22 mouse cellular contexts compared by ENCODE assay signal in the genomic region with DNA sequence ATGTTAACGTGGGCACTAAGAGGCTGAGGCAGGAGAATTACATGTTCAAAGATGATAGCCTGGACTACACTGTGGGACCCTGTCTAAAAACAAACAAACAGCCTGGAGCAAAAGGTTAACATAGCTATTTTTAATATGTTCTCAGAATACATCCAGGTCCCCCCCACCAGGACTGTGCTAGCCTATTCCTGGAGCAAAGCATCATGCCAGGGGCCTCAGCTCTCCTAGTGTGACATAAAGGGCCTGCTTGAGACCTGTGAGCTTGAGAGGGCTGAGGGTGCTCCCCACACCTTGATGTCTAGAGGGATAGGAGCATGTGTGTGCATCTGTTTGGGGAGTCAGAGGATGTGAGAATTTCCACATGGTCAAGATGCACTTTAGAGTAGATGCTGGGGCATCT. TPM values are rescaled to one million over a fixed set of nuclear protein-coding genes. Genes with fewer than 3 reads are reported as not detected.
DNase-seq lines count a peak whose midpoint lies in the region; ATAC-seq and TF ChIP-seq lines count a peak whose summit lies in the region.
"Had no signal": no experiment of that assay in that cellular context is flagged by ENCODE, and none has a peak within 500 bp of the region (broad histone marks: within the 10 kb centered on the region; RNA-seq: fewer than 3 reads in every experiment).

No protein-coding gene starts in this region.

- intact Hi-C loops in gastrocnemius, adult 2 months (cut with DNase I), result no loop called here

- DNase-seq in gastrocnemius, adult 2 months, result peak; percentile 71
- DNase-seq in gastrocnemius, postnatal 10 days, result no peak
- peak; percentile 75 for DNase-seq in skeletal muscle tissue, adult 2 months (ENCODE audit: low read depth, low spot score)
- no peak for DNase-seq in embryo, embryonic 11 days
- DNase-seq: adrenal gland, adult 2 months; adrenal gland, postnatal 10 days; adrenal gland, postnatal 25 days; cerebellum, adult 11 months; cerebellum, adult 18-20 months; cerebellum, adult 8-10 months; cerebellum, adult 9-11 months; cerebellum, postnatal 14 days; cerebellum, postnatal 36 days; forebrain, postnatal 0 days had no signal

- TF ChIP-seq CTCF in gastrocnemius, adult 2 months (IDR thresholded peaks at IDR 0.05), result no peak

- H3K27ac ChIP-seq in gastrocnemius, adult 2 months, result peak overlapping the region; percentile 91
- H3K27ac ChIP-seq: embryonic facial prominence, embryonic 10.5 days; embryonic facial prominence, embryonic 12.5 days; forebrain, embryonic 13.5 days; forebrain, embryonic 15.5 days had no signal

- ATAC-seq in granulocyte monocyte progenitor cell, adult 5-6 weeks (replicated peaks; ENCODE audit: poor library complexity, severe bottlenecking), result 0 out of 2 replicates have a peak, but pooled peaks have one; percentile 5
- ATAC-seq: forebrain, embryonic 13.5 days; forebrain, embryonic 15.5 days; forebrain, postnatal 0 days had no signal

- H3K4me3 ChIP-seq in gastrocnemius, adult 2 months, result no peak overlapping the region
- H3K4me3 ChIP-seq: embryonic facial prominence, embryonic 10.5 days; embryonic facial prominence, embryonic 12.5 days; forebrain, embryonic 13.5 days; forebrain, embryonic 15.5 days had no signal

RNA-seq across cellular contexts. Expression of gene Adad2, which starts 11.2 kb away (rescaled TPM):
- total RNA-seq in gastrocnemius, adult 2 months (2021), result not detected
- total RNA-seq in gastrocnemius, postnatal 10 days (2021), result not detected
- not detected in 2 replicates for total RNA-seq in granulocyte monocyte progenitor cell, adult 5-6 weeks (2014; fragmentation: Nextera tagmentation)
- total RNA-seq in granulocyte monocyte progenitor cell, adult 5-6 weeks (2017), result not detected in 2 replicates
- total RNA-seq: adrenal gland, adult 2 months; adrenal gland, postnatal 10 days; adrenal gland, postnatal 25 days; adrenal gland, postnatal 4 days; common myeloid progenitor, adult 5-6 weeks; forebrain, postnatal 0 days; MEL had no signal

RNA-seq across cellular contexts. Expression of gene Kcng4, which starts 11.7 kb away (rescaled TPM):
- 10 to 100 TPM; 14.1 to 14.3 TPM for total RNA-seq in gastrocnemius, adult 2 months (2021)
- under 1 TPM; 0.45 to 0.82 TPM for total RNA-seq in gastrocnemius, postnatal 10 days (2021)
- total RNA-seq in granulocyte monocyte progenitor cell, adult 5-6 weeks (2014; fragmentation: Nextera tagmentation), result not detected in 2 replicates
- total RNA-seq in granulocyte monocyte progenitor cell, adult 5-6 weeks (2017), result not detected in 2 replicates
- total RNA-seq: common myeloid progenitor, adult 5-6 weeks; MEL had no signal

RNA-seq across cellular contexts. Expression of gene Taf1c, which starts 18.7 kb away (rescaled TPM):
- 1 to 10 TPM; 5.2 to 6.6 TPM for total RNA-seq in gastrocnemius, adult 2 months (2021)
- total RNA-seq in gastrocnemius, postnatal 10 days (2021), result 1 to 10 TPM; 3.6 to 4.4 TPM
- total RNA-seq in granulocyte monocyte progenitor cell, adult 5-6 weeks (2014; fragmentation: Nextera tagmentation), result 3.0 and 13.8 TPM in 2 replicates
- 6.8 and 11.0 TPM in 2 replicates for total RNA-seq in granulocyte monocyte progenitor cell, adult 5-6 weeks (2017)

RNA-seq across cellular contexts. Expression of gene Wfdc1, which starts 42.4 kb away (rescaled TPM):
- 10 to 100 TPM; 96.5 to 98.7 TPM for total RNA-seq in gastrocnemius, adult 2 months (2021)
- total RNA-seq in gastrocnemius, postnatal 10 days (2021), result 10 to 100 TPM; 69.8 to 78.6 TPM
- not detected in 2 replicates for total RNA-seq in granulocyte monocyte progenitor cell, adult 5-6 weeks (2014; fragmentation: Nextera tagmentation)
- not detected in 2 replicates for total RNA-seq in granulocyte monocyte progenitor cell, adult 5-6 weeks (2017)
- total RNA-seq: common myeloid progenitor, adult 5-6 weeks; MEL had no signal

RNA-seq across cellular contexts. Expression of gene Dnaaf1, which starts 48.7 kb away (rescaled TPM):
- total RNA-seq in gastrocnemius, adult 2 months (2021), result not detected
- not detected for total RNA-seq in gastrocnemius, postnatal 10 days (2021)
- total RNA-seq in granulocyte monocyte progenitor cell, adult 5-6 weeks (2014; fragmentation: Nextera tagmentation), result not detected in 2 replicates
- 0.13 TPM in 1 of 2 replicates, not detected in the other for total RNA-seq in granulocyte monocyte progenitor cell, adult 5-6 weeks (2017)
- total RNA-seq: adrenal gland, postnatal 10 days; common myeloid progenitor, adult 5-6 weeks; forebrain, postnatal 0 days had no signal

Comparison
In these comparisons a context has a peak if more than half of its experiments do, and no peak if none do; other contexts are left out.
1. DNase-seq: peak in gastrocnemius, adult 2 months (single experiment) and skeletal muscle tissue, adult 2 months (single experiment); none in gastrocnemius, postnatal 10 days (single experiment) and embryo, embryonic 11 days (single experiment).
2. RNA of gene Kcng4, which starts 11.7 kb away (total RNA-seq): 14.1 to 14.3 TPM in gastrocnemius, adult 2 months; 0.45 to 0.82 TPM in gastrocnemius, postnatal 10 days and not detected in granulocyte monocyte progenitor cell, adult 5-6 weeks; every median in the first group is over 4 times any median in the second.